Mouse (Mus musculus): ENCODE results near the gene Plk3.
"Not testable (repeated sequence)": the region's sequence is repeated elsewhere in the genome, so short reads cannot be mapped to it uniquely, and the experiment has no call there.

Plk3 gene

GRCm38 (mm10) chr4:117133817-117134600 is at the start of gene Plk3:
Plk3 (minus strand) TSS chr4:117133963.
- peak; percentile 97 to 98 for DNase-seq (ENCODE audit: low spot score in 2 of 2)

- DNase-seq (ENCODE audit: low spot score in 2 of 2): not testable (repeated sequence)
Observed at GRCm38 (mm10) chr4:117182759-117183096, 49.0 kb upstream of the Plk3 start.

- peak; percentile 86 to 93 for DNase-seq (ENCODE audit: low spot score in 2 of 2)
Observed at GRCm38 (mm10) chr4:117181863-117182758, 48.3 kb upstream of the Plk3 start, which contains the start of gene Kif2c. Kif2c (minus strand) TSS chr4:117182639.

GRCm38 (mm10) chr4:117169936-117170335 is 36.2 kb upstream of the Plk3 start:
- no peak for DNase-seq (ENCODE audit: low spot score in 2 of 2)

GRCm38 (mm10) chr4:117161183-117161582 is 27.4 kb upstream of the Plk3 start:
- DNase-seq (ENCODE audit: low spot score in 2 of 2): no peak

GRCm38 (mm10) chr4:117159666-117160065 is 25.9 kb upstream of the Plk3 start:
- DNase-seq (ENCODE audit: low spot score in 2 of 2): no peak

- no peak for DNase-seq (ENCODE audit: low spot score in 2 of 2)
Observed at GRCm38 (mm10) chr4:117156372-117156771, 22.6 kb upstream of the Plk3 start.

- peak; percentile 77 to 78 for DNase-seq (ENCODE audit: low spot score in 2 of 2)
Observed at GRCm38 (mm10) chr4:117155792-117156355, 22.1 kb upstream of the Plk3 start, which contains the start of gene Rps8. Rps8 (minus strand) TSS chr4:117156243.

GRCm38 (mm10) chr4:117155020-117155791 is 21.4 kb upstream of the Plk3 start:
- no peak for DNase-seq (ENCODE audit: low spot score in 2 of 2)

- DNase-seq (ENCODE audit: low spot score in 2 of 2): no peak
Observed at GRCm38 (mm10) chr4:117152714-117153113, 19.0 kb upstream of the Plk3 start.

GRCm38 (mm10) chr4:117151416-117151815 is 17.7 kb upstream of the Plk3 start:
- no peak for DNase-seq (ENCODE audit: low spot score in 2 of 2)

- DNase-seq (ENCODE audit: low spot score in 2 of 2): no peak
Observed at GRCm38 (mm10) chr4:117150212-117150733, 16.5 kb upstream of the Plk3 start.

GRCm38 (mm10) chr4:117149291-117150211 is 15.8 kb upstream of the Plk3 start:
- no peak for DNase-seq (ENCODE audit: low spot score in 2 of 2)

GRCm38 (mm10) chr4:117148815-117149214 is 15.1 kb upstream of the Plk3 start:
- no peak for DNase-seq (ENCODE audit: low spot score in 2 of 2)

- no peak for DNase-seq (ENCODE audit: low spot score in 2 of 2)
Observed at GRCm38 (mm10) chr4:117148047-117148713, 14.4 kb upstream of the Plk3 start.

- DNase-seq (ENCODE audit: low spot score in 2 of 2): peak; percentile 79 to 83
Observed at GRCm38 (mm10) chr4:117146176-117146575, 12.4 kb upstream of the Plk3 start.

- no peak for DNase-seq (ENCODE audit: low spot score in 2 of 2)
Observed at GRCm38 (mm10) chr4:117145248-117145647, 11.5 kb upstream of the Plk3 start.

GRCm38 (mm10) chr4:117143023-117143422 is 9.3 kb upstream of the Plk3 start:
- DNase-seq (ENCODE audit: low spot score in 2 of 2): no peak

- DNase-seq (ENCODE audit: low spot score in 2 of 2): no peak
Observed at GRCm38 (mm10) chr4:117140613-117141012, 6.8 kb upstream of the Plk3 start.

- no peak for DNase-seq (ENCODE audit: low spot score in 2 of 2)
Observed at GRCm38 (mm10) chr4:117139217-117139612, 5.5 kb upstream of the Plk3 start.

Measured in urinary bladder, adult 18-20 months (tissue).